Mouse (Mus musculus): ENCODE measurements around the gene Gak.
A peak's percentile ranks its signal among the peaks of the same experiment; 100 is the strongest.
"Not testable (repeated sequence)": the region's sequence is repeated elsewhere in the genome, so short reads cannot be mapped to it uniquely, and the experiment has no call there.

The Gak gene

GRCm38 (mm10) chr5:108655891-108656650 is 26.5 kb upstream of the Gak start:
- DNase-seq (ENCODE audit: low spot score), result no peak

GRCm38 (mm10) chr5:108655381-108655780 is 25.8 kb upstream of the Gak start:
- no peak for DNase-seq (ENCODE audit: low spot score)

- DNase-seq (ENCODE audit: low spot score), result no peak
These were observed 25.0 kb upstream of the Gak start for GRCm38 (mm10) chr5:108654444-108654990.

- no peak for DNase-seq (ENCODE audit: low spot score)
These were observed 23.8 kb upstream of the Gak start for GRCm38 (mm10) chr5:108653341-108653740.

- DNase-seq (ENCODE audit: low spot score), result peak; percentile 66
These were observed 22.3 kb upstream of the Gak start for GRCm38 (mm10) chr5:108651823-108652222.

- DNase-seq (ENCODE audit: low spot score), result no peak
These were observed 21.7 kb upstream of the Gak start for GRCm38 (mm10) chr5:108651136-108651720.

GRCm38 (mm10) chr5:108650341-108650740 is 20.8 kb upstream of the Gak start:
- DNase-seq (ENCODE audit: low spot score), result no peak

- no peak for DNase-seq (ENCODE audit: low spot score)
These were observed 19.5 kb upstream of the Gak start for GRCm38 (mm10) chr5:108648937-108649576.

GRCm38 (mm10) chr5:108647820-108648465 is 18.4 kb upstream of the Gak start:
- no peak for DNase-seq (ENCODE audit: low spot score)

- no peak for DNase-seq (ENCODE audit: low spot score)
These were observed 17.8 kb upstream of the Gak start for GRCm38 (mm10) chr5:108647311-108647710.

GRCm38 (mm10) chr5:108646343-108646660 is 16.7 kb upstream of the Gak start:
- no peak for DNase-seq (ENCODE audit: low spot score)

GRCm38 (mm10) chr5:108645651-108646342 is 16.2 kb upstream of the Gak start:
- no peak for DNase-seq (ENCODE audit: low spot score)

- DNase-seq (ENCODE audit: low spot score), result no peak
These were observed 14.1 kb upstream of the Gak start for GRCm38 (mm10) chr5:108643674-108644073.

- DNase-seq (ENCODE audit: low spot score), result no peak
These were observed 6.6 kb upstream of the Gak start for GRCm38 (mm10) chr5:108636172-108636571.

- DNase-seq (ENCODE audit: low spot score), result not testable (repeated sequence)
These were observed 4.5 kb upstream of the Gak start for GRCm38 (mm10) chr5:108634088-108634487.

GRCm38 (mm10) chr5:108633676-108634075 is 4.1 kb upstream of the Gak start:
- DNase-seq (ENCODE audit: low spot score), result no peak

GRCm38 (mm10) chr5:108628891-108629633 is 493 bp downstream of the Gak start:
- no peak for DNase-seq (ENCODE audit: low spot score)

GRCm38 (mm10) chr5:108626050-108626660 is 3.4 kb downstream of the Gak start:
- no peak for DNase-seq (ENCODE audit: low spot score)

- peak; percentile 19 for DNase-seq (ENCODE audit: low spot score)
These were observed 7.7 kb downstream of the Gak start for GRCm38 (mm10) chr5:108621870-108622269.

- DNase-seq (ENCODE audit: low spot score), result no peak
These were observed 19.1 kb downstream of the Gak start for GRCm38 (mm10) chr5:108610426-108610825.

GRCm38 (mm10) chr5:108602537-108602936 is 27.0 kb downstream of the Gak start:
- DNase-seq (ENCODE audit: low spot score), result no peak
